Comparison of ENCODE assay signal across 9 mouse cellular contexts in genomic region chr1:34578851-34579781, GRCm38 (mm10). TPM values are rescaled to one million over a fixed set of nuclear protein-coding genes. Genes with fewer than 3 reads are reported as not detected.
DNase-seq lines count a peak whose midpoint lies in the region; ATAC-seq lines count a peak whose summit lies in the region.
"Had no signal": no experiment of that assay in that cellular context is flagged by ENCODE, and none has a peak within 500 bp of the region (broad histone marks: within the 10 kb centered on the region; RNA-seq: fewer than 3 reads in every experiment).

Gene Amer3 (plus strand): TSS chr1:34579657.

- no peak within 1 kb of the TSS for H3K27ac ChIP-seq in intestine, embryonic 14.5 days (ENCODE audit: low read depth)

- H3K9ac ChIP-seq in intestine, embryonic 14.5 days (ENCODE audit: low read length) = no peak within 1 kb of the TSS

- H3K4me1 ChIP-seq in intestine, embryonic 14.5 days (replicated peaks; ENCODE audit: control insufficient read depth, insufficient read depth, low read length) = no peaks in the 10 kb centered on the region

- H3K4me3 ChIP-seq in intestine, embryonic 14.5 days (ENCODE audit: low read depth, low read length) = peak within 1 kb of the TSS; percentile 27

- peaks cover 32% of the 10 kb centered on the region for H3K27me3 ChIP-seq in intestine, embryonic 14.5 days (replicated peaks; ENCODE audit: control insufficient read depth, insufficient read depth, low read length)

- DNase-seq in T-cell, adult 2 months (ENCODE audit: low spot score) = peak; percentile 15
- peak; percentile 91 to 96 for DNase-seq in cerebellum, adult 18-20 months
- DNase-seq in forelimb bud, embryonic 11.5 days (ENCODE audit: low read depth, low spot score) = peak; percentile 68
- DNase-seq in intestine, embryonic 14.5 days (ENCODE audit: low spot score) = peak; percentile 97
- peak; percentile 33 to 77 for DNase-seq in left cerebral cortex, adult 9 months (ENCODE audit: low spot score in 2 of 2)
- peak; percentile 79 to 86 for DNase-seq in right cerebral cortex, adult 2 months (ENCODE audit: low spot score in 2 of 2)
- peak; percentile 59 to 75 for DNase-seq in urinary bladder, postnatal 4 days (ENCODE audit: low spot score in 2 of 2)

- WGBS in intestine, embryonic 14.5 days = under 1% methylated on average over 50 of the region's 53 CpGs

- no peaks in the 10 kb centered on the region for H3K36me3 ChIP-seq in intestine, embryonic 14.5 days (ENCODE audit: control insufficient read depth, insufficient read depth, low read length)

- peak within 1 kb of the TSS; percentile 55 for H3K4me2 ChIP-seq in intestine, embryonic 14.5 days (ENCODE audit: low read length)

- H3K9me3 ChIP-seq in intestine, embryonic 14.5 days (ENCODE audit: control insufficient read depth, low read length) = no peaks in the 10 kb centered on the region

- ATAC-seq in intestine, embryonic 14.5 days (replicated peaks; ENCODE audit: low FRiP score, low TSS enrichment, low read depth) = peak; percentile 92
- ATAC-seq in megakaryocyte, adult 5-6 weeks (ENCODE audit: poor library complexity, severe bottlenecking) = peak; percentile 73

RNA-seq across cellular contexts. Expression of gene Amer3, which starts in this region (rescaled TPM):
- polyA plus RNA-seq in intestine, embryonic 14.5 days (2014; fragmentation: Nextera tagmentation; extraction: Ambion mirVana) = 1.2 TPM in 2 replicates
- not detected in 2 replicates for total RNA-seq in megakaryocyte, adult 5-6 weeks (2015)
- not detected in 2 replicates for total RNA-seq in megakaryocyte, adult 5-6 weeks (2017)
- polyA plus RNA-seq: gonadal fat pad, adult 2 months had no signal

Comparison
In these comparisons a context has a peak if more than half of its experiments do, and no peak if none do; other contexts are left out.
1. Peak in ATAC-seq in megakaryocyte, adult 5-6 weeks; RNA of the gene not detected or under 1 TPM.
2. DNase-seq: peak in every context shown above with its lines; median percentile 97 in intestine, embryonic 14.5 days; 94 in cerebellum, adult 18-20 months; 82 in right cerebral cortex, adult 2 months; 68 in forelimb bud, embryonic 11.5 days; 67 in urinary bladder, postnatal 4 days; 55 in left cerebral cortex, adult 9 months; 15 in T-cell, adult 2 months.